Mouse (Mus musculus) olfactory bulb, adult 2 months (tissue): ENCODE measurements around the gene Ccr1l1.

Source experiments
- CTCF ChIP-seq: fragments of 200-500 bp; IDR thresholded peaks from 2 replicates; pipeline ENCODE4 v1.5.1; 2012; ENCODE audit warnings: low read depth, mild to moderate bottlenecking, low read length, moderate library complexity; ENCODE audit not compliant: insufficient read depth
- POLR2A ChIP-seq: fragments of 200-500 bp; IDR thresholded peaks from 2 replicates; pipeline ENCODE4 v1.6.1; 2012; ENCODE audit warnings: mild to moderate bottlenecking, low read depth, low read length, moderate library complexity; ENCODE audit not compliant: insufficient read depth

DNA sequence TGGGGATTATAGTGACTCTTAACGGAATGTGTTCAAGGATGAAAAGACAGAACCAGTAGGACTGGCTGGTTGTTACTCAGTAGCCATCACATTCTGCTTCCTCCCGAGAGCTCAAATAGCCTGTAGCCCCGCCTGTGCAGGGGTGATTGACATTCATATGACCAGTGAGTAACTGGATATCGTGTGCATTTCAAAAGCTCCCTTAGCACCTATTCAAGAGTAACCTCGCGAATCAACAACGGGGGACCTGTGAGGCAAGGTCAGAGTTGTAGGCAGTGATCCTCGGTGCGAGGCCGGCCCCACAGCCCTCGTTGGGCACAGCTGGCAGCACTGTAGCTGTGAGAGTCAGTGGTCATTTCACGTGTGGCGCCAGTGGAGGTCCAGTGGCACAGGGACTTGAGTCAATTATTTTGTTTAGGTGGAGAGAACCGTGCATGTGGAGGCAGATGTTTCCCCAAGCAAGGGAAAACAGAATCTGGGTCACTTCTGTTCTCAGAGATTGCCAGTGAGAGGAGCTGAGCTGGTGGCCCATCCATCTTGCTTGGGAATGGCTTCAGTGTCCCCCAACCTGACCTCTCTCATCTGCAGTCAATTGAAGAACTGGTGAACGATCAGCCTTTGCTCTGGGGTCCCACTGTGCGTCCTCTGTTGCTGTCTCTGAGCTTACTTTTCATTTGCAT, 50.8 kb downstream of the Ccr1l1 start:
- TF ChIP-seq CTCF (no peak), POLR2A (no peak)
